Mouse (Mus musculus): ENCODE measurements at regions not wholly inside any gene's neighbourhood (a gene's known extent, or its start where the extent isn't known, plus 50 kb on each side); places are given as distances from the start of the nearest gene placed in this dataset.

- Histone ChIP-seq H3K4me3 (replicated peaks; ENCODE audit: insufficient read depth, low read depth, low read length) (no peak overlapping the region), H3K27ac (ENCODE audit: insufficient read depth, low read length) (no peak overlapping the region), H3K27me3 (ENCODE audit: control insufficient read depth, insufficient read depth, low read length) (no peaks in the 10 kb centered on the region), H3K4me1 (ENCODE audit: control insufficient read depth, insufficient read depth, low read length) (no peaks in the 10 kb centered on the region)
- DNase-seq, result no peak
- TF ChIP-seq POLR2A (IDR thresholded peaks at IDR 0.05; ENCODE audit: borderline replicate concordance, insufficient read depth, low read length) (no peak), CTCF (IDR thresholded peaks at IDR 0.05; ENCODE audit: borderline replicate concordance, insufficient read depth, low read depth, low read length) (no peak)
- 90% methylated on average over 5 of the region's 5 CpGs for WGBS
Observed at GRCm38 (mm10) chr2:160060091-160060490, 273.9 kb downstream of the Gm826 start.

- DNase-seq, result no peak
- no peaks in the 10 kb centered on the region for H3K27me3 ChIP-seq (ENCODE audit: control insufficient read depth, insufficient read depth, low read length)
- TF ChIP-seq CTCF (IDR thresholded peaks at IDR 0.05; ENCODE audit: borderline replicate concordance, insufficient read depth, low read depth, low read length), result no peak
- no peak for TF ChIP-seq POLR2A (IDR thresholded peaks at IDR 0.05; ENCODE audit: borderline replicate concordance, insufficient read depth, low read length)
- no peak overlapping the region for H3K27ac ChIP-seq (ENCODE audit: insufficient read depth, low read length)
- no peak overlapping the region for H3K4me3 ChIP-seq (replicated peaks; ENCODE audit: insufficient read depth, low read depth, low read length)
- WGBS, result 52% methylated on average over 6 of the region's 6 CpGs
- no peaks in the 10 kb centered on the region for H3K4me1 ChIP-seq (ENCODE audit: control insufficient read depth, insufficient read depth, low read length)
Observed at GRCm38 (mm10) chr2:160057211-160057610, 276.8 kb downstream of the Gm826 start.

DNA sequence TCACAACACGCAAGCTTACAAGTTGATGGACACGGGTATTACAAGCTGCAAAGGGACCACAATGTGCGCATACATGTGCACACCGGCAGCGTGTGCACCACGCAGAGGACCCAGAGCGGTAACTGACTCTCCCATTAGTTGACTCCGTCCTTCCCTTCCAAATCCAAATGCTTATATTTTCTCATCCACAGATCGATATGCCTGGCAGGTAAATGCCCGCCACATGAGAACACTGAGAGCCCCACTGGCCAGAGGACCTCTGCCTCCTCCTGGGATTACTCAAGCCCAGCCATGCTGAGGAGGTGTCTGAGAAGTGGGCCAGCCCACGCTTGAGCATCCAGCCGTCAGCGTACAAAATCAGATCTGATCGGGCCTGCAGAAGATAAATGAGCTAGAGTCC lies 279.6 kb downstream of the Gm826 start:
- DNase-seq, result no peak
- WGBS, result 88% methylated on average over 14 of the region's 14 CpGs
- Histone ChIP-seq H3K27ac (ENCODE audit: insufficient read depth, low read length) (no peak overlapping the region), H3K4me3 (replicated peaks; ENCODE audit: insufficient read depth, low read depth, low read length) (no peak overlapping the region), H3K4me1 (ENCODE audit: control insufficient read depth, insufficient read depth, low read length) (no peaks in the 10 kb centered on the region), H3K27me3 (ENCODE audit: control insufficient read depth, insufficient read depth, low read length) (no peaks in the 10 kb centered on the region)
- TF ChIP-seq CTCF (IDR thresholded peaks at IDR 0.05; ENCODE audit: borderline replicate concordance, insufficient read depth, low read depth, low read length) (no peak), POLR2A (IDR thresholded peaks at IDR 0.05; ENCODE audit: borderline replicate concordance, insufficient read depth, low read length) (no peak)

- TF ChIP-seq CTCF (IDR thresholded peaks at IDR 0.05; ENCODE audit: borderline replicate concordance, insufficient read depth, low read depth, low read length) (no peak), POLR2A (IDR thresholded peaks at IDR 0.05; ENCODE audit: borderline replicate concordance, insufficient read depth, low read length) (no peak)
- 85% methylated on average over 9 of the region's 9 CpGs for WGBS
- no peak overlapping the region for H3K27ac ChIP-seq (ENCODE audit: insufficient read depth, low read length)
Observed at GRCm38 (mm10) chr2:160048286-160048685, 285.7 kb downstream of the Gm826 start.

DNA sequence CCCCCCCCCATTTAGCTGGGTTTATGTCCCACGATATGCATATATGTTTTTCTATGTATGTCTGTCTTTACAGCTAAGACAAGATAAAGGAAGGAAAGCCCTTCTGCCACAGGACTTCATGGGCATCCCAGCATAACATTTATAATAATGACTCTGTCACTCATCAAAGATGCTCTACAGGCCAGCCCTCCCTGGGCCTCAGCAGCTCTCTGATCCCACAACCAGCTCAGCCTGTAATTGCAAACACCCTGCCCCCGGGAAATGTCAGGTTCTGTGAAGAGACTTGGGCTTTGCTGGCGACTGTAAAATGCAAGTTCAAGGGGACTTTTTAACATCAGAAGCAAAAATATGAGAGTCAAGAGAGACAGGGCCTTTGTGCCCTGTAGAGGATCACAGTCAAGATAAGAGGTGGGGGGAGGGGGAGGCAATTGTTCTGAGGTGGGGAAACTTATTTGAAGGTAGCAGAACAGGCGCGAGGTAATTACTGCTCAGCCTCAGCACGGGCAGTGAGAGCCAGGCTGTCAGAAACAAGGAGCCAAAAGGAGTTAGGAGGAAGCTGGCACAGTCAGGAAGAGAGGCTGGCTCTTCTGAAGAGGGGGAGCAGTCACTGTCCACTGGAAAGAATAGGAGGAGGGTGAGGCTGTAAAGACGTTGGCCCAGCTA lies 286.9 kb downstream of the Gm826 start:
- Histone ChIP-seq H3K4me3 (replicated peaks; ENCODE audit: insufficient read depth, low read depth, low read length) (no peak overlapping the region), H3K4me1 (ENCODE audit: control insufficient read depth, insufficient read depth, low read length) (no peaks in the 10 kb centered on the region), H3K27me3 (ENCODE audit: control insufficient read depth, insufficient read depth, low read length) (no peaks in the 10 kb centered on the region), H3K27ac (ENCODE audit: insufficient read depth, low read length) (no peak overlapping the region)
- TF ChIP-seq POLR2A (IDR thresholded peaks at IDR 0.05; ENCODE audit: borderline replicate concordance, insufficient read depth, low read length) (no peak), CTCF (IDR thresholded peaks at IDR 0.05; ENCODE audit: borderline replicate concordance, insufficient read depth, low read depth, low read length) (no peak)
- 26% methylated on average over 7 of the region's 7 CpGs for WGBS
- DNase-seq, result no peak

More at GRCm38 (mm10) chr2:160048286-160048685, 285.7 kb downstream of the Gm826 start:
- H3K4me3 ChIP-seq (replicated peaks; ENCODE audit: insufficient read depth, low read depth, low read length), result no peak overlapping the region
- no peaks in the 10 kb centered on the region for H3K4me1 ChIP-seq (ENCODE audit: control insufficient read depth, insufficient read depth, low read length)
- DNase-seq, result no peak
- H3K27me3 ChIP-seq (ENCODE audit: control insufficient read depth, insufficient read depth, low read length), result no peaks in the 10 kb centered on the region

- no peak for DNase-seq
- no peak overlapping the region for H3K4me3 ChIP-seq (replicated peaks; ENCODE audit: insufficient read depth, low read depth, low read length)
- WGBS, result 48% methylated on average over 4 of the region's 4 CpGs
- TF ChIP-seq POLR2A (IDR thresholded peaks at IDR 0.05; ENCODE audit: borderline replicate concordance, insufficient read depth, low read length), result no peak
- TF ChIP-seq CTCF (IDR thresholded peaks at IDR 0.05; ENCODE audit: borderline replicate concordance, insufficient read depth, low read depth, low read length), result no peak
- H3K4me1 ChIP-seq (ENCODE audit: control insufficient read depth, insufficient read depth, low read length), result no peaks in the 10 kb centered on the region
- no peak overlapping the region for H3K27ac ChIP-seq (ENCODE audit: insufficient read depth, low read length)
- no peaks in the 10 kb centered on the region for H3K27me3 ChIP-seq (ENCODE audit: control insufficient read depth, insufficient read depth, low read length)
Observed at GRCm38 (mm10) chr2:160044591-160044990, 289.4 kb downstream of the Gm826 start.

DNA sequence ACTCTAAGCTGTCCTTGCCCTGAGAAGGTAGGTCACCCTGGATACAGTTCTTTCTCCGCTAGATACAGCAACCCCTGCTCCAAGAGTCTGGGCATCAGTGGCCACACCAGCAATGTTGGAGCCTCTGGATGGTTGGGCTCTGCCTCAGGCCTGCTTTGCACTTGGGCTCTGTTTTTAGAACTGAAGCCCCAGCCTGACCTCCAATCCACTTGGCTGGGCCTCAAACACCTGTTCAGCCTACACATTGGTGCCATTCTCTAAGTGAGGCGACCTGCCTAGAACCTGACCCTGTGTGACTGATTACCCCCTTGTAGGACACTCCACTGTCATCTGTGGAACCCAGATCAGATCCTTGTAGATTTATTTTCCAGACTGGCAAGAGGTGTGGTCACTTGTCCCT lies 289.8 kb downstream of the Gm826 start:
- DNase-seq, result no peak
- Histone ChIP-seq H3K27ac (ENCODE audit: insufficient read depth, low read length) (no peak overlapping the region), H3K4me1 (ENCODE audit: control insufficient read depth, insufficient read depth, low read length) (no peaks in the 10 kb centered on the region), H3K4me3 (replicated peaks; ENCODE audit: insufficient read depth, low read depth, low read length) (no peak overlapping the region), H3K27me3 (ENCODE audit: control insufficient read depth, insufficient read depth, low read length) (no peaks in the 10 kb centered on the region)
- WGBS, result 61% methylated on average over 2 of the region's 2 CpGs
- no peak for TF ChIP-seq CTCF (IDR thresholded peaks at IDR 0.05; ENCODE audit: borderline replicate concordance, insufficient read depth, low read depth, low read length)
- TF ChIP-seq POLR2A (IDR thresholded peaks at IDR 0.05; ENCODE audit: borderline replicate concordance, insufficient read depth, low read length), result no peak

- no peaks in the 10 kb centered on the region for H3K4me1 ChIP-seq (ENCODE audit: control insufficient read depth, insufficient read depth, low read length)
- DNase-seq, result no peak
- 71% methylated on average over 1 of the region's 1 CpGs for WGBS
- H3K27me3 ChIP-seq (ENCODE audit: control insufficient read depth, insufficient read depth, low read length), result no peaks in the 10 kb centered on the region
- no peak overlapping the region for H3K27ac ChIP-seq (ENCODE audit: insufficient read depth, low read length)
- H3K4me3 ChIP-seq (replicated peaks; ENCODE audit: insufficient read depth, low read depth, low read length), result no peak overlapping the region
- TF ChIP-seq POLR2A (IDR thresholded peaks at IDR 0.05; ENCODE audit: borderline replicate concordance, insufficient read depth, low read length) (no peak), CTCF (IDR thresholded peaks at IDR 0.05; ENCODE audit: borderline replicate concordance, insufficient read depth, low read depth, low read length) (no peak)
Observed at GRCm38 (mm10) chr2:160029432-160029831, 304.5 kb downstream of the Gm826 start.
